Mouse (Mus musculus): ENCODE measurements around the gene Prrc2c. TPM values are rescaled to one million over a fixed set of nuclear protein-coding genes. Genes with fewer than 3 reads are reported as not detected.
"Not testable (repeated sequence)": the region's sequence is repeated elsewhere in the genome, so short reads cannot be mapped to it uniquely, and the experiment has no call there.

The Prrc2c gene
- polyA plus RNA-seq, 1 experiment from 2014 or later, result 117 TPM

- Histone ChIP-seq H3K27ac (ENCODE audit: low read depth, low read length) (no peak overlapping the region), H3K9me3 (ENCODE audit: control insufficient read depth, low read length) (no peaks in the 10 kb centered on the region), H3K4me3 (ENCODE audit: low read length) (no peak overlapping the region), H3K4me1 (ENCODE audit: control insufficient read depth, insufficient read depth, low read depth, low read length) (no peaks in the 10 kb centered on the region), H3K36me3 (ENCODE audit: control insufficient read depth, insufficient read depth, low read length) (no peaks in the 10 kb centered on the region), H3K9ac (ENCODE audit: low read depth, low read length) (no peak overlapping the region), H3K27me3 (replicated peaks; ENCODE audit: control insufficient read depth, insufficient read depth, low read length) (no peaks in the 10 kb centered on the region), H3K4me2 (ENCODE audit: low read length) (no peak overlapping the region)
- 94% methylated on average over 14 of the region's 14 CpGs for WGBS
- no peak for ATAC-seq
Observed at GRCm38 (mm10) chr1:162648416-162648815, 91.9 kb downstream of the Prrc2c start.

- ATAC-seq, result no peak
- 82% methylated on average over 10 of the region's 10 CpGs for WGBS
- Histone ChIP-seq H3K27me3 (replicated peaks; ENCODE audit: control insufficient read depth, insufficient read depth, low read length) (no peaks in the 10 kb centered on the region), H3K27ac (ENCODE audit: low read depth, low read length) (no peak overlapping the region), H3K4me3 (ENCODE audit: low read length) (no peak overlapping the region), H3K9ac (ENCODE audit: low read depth, low read length) (no peak overlapping the region), H3K36me3 (ENCODE audit: control insufficient read depth, insufficient read depth, low read length) (no peaks in the 10 kb centered on the region), H3K4me1 (ENCODE audit: control insufficient read depth, insufficient read depth, low read depth, low read length) (no peaks in the 10 kb centered on the region), H3K4me2 (ENCODE audit: low read length) (no peak overlapping the region), H3K9me3 (ENCODE audit: control insufficient read depth, low read length) (no peaks in the 10 kb centered on the region)
Observed at GRCm38 (mm10) chr1:162646083-162646686, 94.2 kb downstream of the Prrc2c start.

GRCm38 (mm10) chr1:162643752-162644151 is 96.6 kb downstream of the Prrc2c start:
- Histone ChIP-seq H3K36me3 (ENCODE audit: control insufficient read depth, insufficient read depth, low read length) (no peaks in the 10 kb centered on the region), H3K4me2 (ENCODE audit: low read length) (no peak overlapping the region), H3K9ac (ENCODE audit: low read depth, low read length) (no peak overlapping the region), H3K9me3 (ENCODE audit: control insufficient read depth, low read length) (no peaks in the 10 kb centered on the region), H3K27me3 (replicated peaks; ENCODE audit: control insufficient read depth, insufficient read depth, low read length) (no peaks in the 10 kb centered on the region), H3K4me1 (ENCODE audit: control insufficient read depth, insufficient read depth, low read depth, low read length) (no peaks in the 10 kb centered on the region), H3K4me3 (ENCODE audit: low read length) (no peak overlapping the region), H3K27ac (ENCODE audit: low read depth, low read length) (no peak overlapping the region)
- peak; percentile 78 for ATAC-seq
- 50% methylated on average over 4 of the region's 4 CpGs for WGBS

GRCm38 (mm10) chr1:162642591-162642990 is 97.8 kb downstream of the Prrc2c start:
- Histone ChIP-seq H3K36me3 (ENCODE audit: control insufficient read depth, insufficient read depth, low read length) (no peaks in the 10 kb centered on the region), H3K4me3 (ENCODE audit: low read length) (no peak overlapping the region), H3K27me3 (replicated peaks; ENCODE audit: control insufficient read depth, insufficient read depth, low read length) (no peaks in the 10 kb centered on the region), H3K4me2 (ENCODE audit: low read length) (no peak overlapping the region), H3K27ac (ENCODE audit: low read depth, low read length) (no peak overlapping the region), H3K4me1 (ENCODE audit: control insufficient read depth, insufficient read depth, low read depth, low read length) (no peaks in the 10 kb centered on the region), H3K9ac (ENCODE audit: low read depth, low read length) (no peak overlapping the region), H3K9me3 (ENCODE audit: control insufficient read depth, low read length) (no peaks in the 10 kb centered on the region)
- ATAC-seq, result no peak
- WGBS, result 77% methylated on average over 3 of the region's 3 CpGs

GRCm38 (mm10) chr1:162639861-162640260 is 100.5 kb downstream of the Prrc2c start:
- Histone ChIP-seq H3K27ac (ENCODE audit: low read depth, low read length) (no peak overlapping the region), H3K4me1 (ENCODE audit: control insufficient read depth, insufficient read depth, low read depth, low read length) (no peaks in the 10 kb centered on the region), H3K9ac (ENCODE audit: low read depth, low read length) (no peak overlapping the region), H3K9me3 (ENCODE audit: control insufficient read depth, low read length) (no peaks in the 10 kb centered on the region), H3K4me2 (ENCODE audit: low read length) (no peak overlapping the region), H3K36me3 (ENCODE audit: control insufficient read depth, insufficient read depth, low read length) (no peaks in the 10 kb centered on the region), H3K27me3 (replicated peaks; ENCODE audit: control insufficient read depth, insufficient read depth, low read length) (no peaks in the 10 kb centered on the region), H3K4me3 (ENCODE audit: low read length) (no peak overlapping the region)
- no peak for ATAC-seq
- 72% methylated on average over 1 of the region's 1 CpGs for WGBS

GRCm38 (mm10) chr1:162639051-162639750 is 101.2 kb downstream of the Prrc2c start, which contains the start of gene Myoc:
Gene Myoc (plus strand): TSS chr1:162639155.
- no peaks in the 10 kb centered on the region for H3K4me1 ChIP-seq (ENCODE audit: control insufficient read depth, insufficient read depth, low read depth, low read length)
- H3K4me3 ChIP-seq (ENCODE audit: low read length), result no peak within 1 kb of the TSS
- WGBS, result 83% methylated on average over 10 of the region's 10 CpGs
- no peak within 1 kb of the TSS for H3K9ac ChIP-seq (ENCODE audit: low read depth, low read length)
- no peaks in the 10 kb centered on the region for H3K36me3 ChIP-seq (ENCODE audit: control insufficient read depth, insufficient read depth, low read length)
- H3K27me3 ChIP-seq (replicated peaks; ENCODE audit: control insufficient read depth, insufficient read depth, low read length), result no peaks in the 10 kb centered on the region
- ATAC-seq, result no peak
- H3K9me3 ChIP-seq (ENCODE audit: control insufficient read depth, low read length), result no peaks in the 10 kb centered on the region
- no peak within 1 kb of the TSS for H3K4me2 ChIP-seq (ENCODE audit: low read length)
- H3K27ac ChIP-seq (ENCODE audit: low read depth, low read length), result no peak within 1 kb of the TSS

- H3K36me3 ChIP-seq (ENCODE audit: control insufficient read depth, insufficient read depth, low read length), result no peaks in the 10 kb centered on the region
- ATAC-seq, result no peak
- no peaks in the 10 kb centered on the region for H3K4me1 ChIP-seq (ENCODE audit: control insufficient read depth, insufficient read depth, low read depth, low read length)
- 86% methylated on average over 4 of the region's 4 CpGs for WGBS
- no peak overlapping the region for H3K27ac ChIP-seq (ENCODE audit: low read depth, low read length)
- no peak overlapping the region for H3K9ac ChIP-seq (ENCODE audit: low read depth, low read length)
- no peaks in the 10 kb centered on the region for H3K27me3 ChIP-seq (replicated peaks; ENCODE audit: control insufficient read depth, insufficient read depth, low read length)
- H3K9me3 ChIP-seq (ENCODE audit: control insufficient read depth, low read length), result no peaks in the 10 kb centered on the region
- no peak overlapping the region for H3K4me3 ChIP-seq (ENCODE audit: low read length)
- H3K4me2 ChIP-seq (ENCODE audit: low read length), result no peak overlapping the region
Observed at GRCm38 (mm10) chr1:162638535-162638934, 101.8 kb downstream of the Prrc2c start.

GRCm38 (mm10) chr1:162636516-162636915 is 103.8 kb downstream of the Prrc2c start:
- Histone ChIP-seq H3K9me3 (ENCODE audit: control insufficient read depth, low read length) (no peaks in the 10 kb centered on the region), H3K4me1 (ENCODE audit: control insufficient read depth, insufficient read depth, low read depth, low read length) (no peaks in the 10 kb centered on the region), H3K27me3 (replicated peaks; ENCODE audit: control insufficient read depth, insufficient read depth, low read length) (no peaks in the 10 kb centered on the region), H3K27ac (ENCODE audit: low read depth, low read length) (no peak overlapping the region), H3K4me3 (ENCODE audit: low read length) (no peak overlapping the region), H3K9ac (ENCODE audit: low read depth, low read length) (no peak overlapping the region), H3K4me2 (ENCODE audit: low read length) (no peak overlapping the region), H3K36me3 (ENCODE audit: control insufficient read depth, insufficient read depth, low read length) (no peaks in the 10 kb centered on the region)
- 70% methylated on average over 3 of the region's 3 CpGs for WGBS
- no peak for ATAC-seq

GRCm38 (mm10) chr1:162635291-162635931 is 104.9 kb downstream of the Prrc2c start:
- not testable (repeated sequence) for H3K9ac ChIP-seq (ENCODE audit: low read depth, low read length); H3K27ac ChIP-seq (ENCODE audit: low read depth, low read length); H3K4me1 ChIP-seq (ENCODE audit: control insufficient read depth, insufficient read depth, low read depth, low read length); H3K9me3 ChIP-seq (ENCODE audit: control insufficient read depth, low read length); H3K4me2 ChIP-seq (ENCODE audit: low read length); H3K27me3 ChIP-seq (replicated peaks; ENCODE audit: control insufficient read depth, insufficient read depth, low read length); H3K4me3 ChIP-seq (ENCODE audit: low read length); H3K36me3 ChIP-seq (ENCODE audit: control insufficient read depth, insufficient read depth, low read length); ATAC-seq
- WGBS, result 65% methylated on average over 1 of the region's 1 CpGs
